Mouse (Mus musculus) monocyte, adult 2 months (primary cell): ENCODE measurements around the gene Smyd3.

ENCODE experiments used
- DNase-seq, 2 experiments: peaks; one replicate each; pipeline ENCODE4 v3.0.0; 2022; ENCODE audit warnings: low spot score in 2 of 2, low read depth in 1 of 2

The Smyd3 gene

GRCm38 (mm10) chr1:179461019-179461814 is 56.6 kb downstream of the Smyd3 start:
- no peak for DNase-seq

- DNase-seq: no peak
Measured at GRCm38 (mm10) chr1:179458987-179459368, 58.9 kb downstream of the Smyd3 start.

- no peak for DNase-seq
Measured at GRCm38 (mm10) chr1:179458236-179458986, 59.4 kb downstream of the Smyd3 start.

GRCm38 (mm10) chr1:179454600-179454999 is 63.2 kb downstream of the Smyd3 start:
- DNase-seq: no peak

- no peak for DNase-seq
Measured at GRCm38 (mm10) chr1:179451211-179451610, 66.6 kb downstream of the Smyd3 start.

GRCm38 (mm10) chr1:179446845-179447212 is 71.0 kb downstream of the Smyd3 start:
- no peak for DNase-seq

- no peak for DNase-seq
Measured at GRCm38 (mm10) chr1:179446127-179446844, 71.6 kb downstream of the Smyd3 start.

- DNase-seq: no peak
Measured at GRCm38 (mm10) chr1:179443835-179444234, 74.0 kb downstream of the Smyd3 start.

- no peak for DNase-seq
Measured at GRCm38 (mm10) chr1:179443423-179443822, 74.4 kb downstream of the Smyd3 start.

GRCm38 (mm10) chr1:179436596-179436995 is 81.2 kb downstream of the Smyd3 start:
- DNase-seq: no peak

GRCm38 (mm10) chr1:179434443-179435260 is 83.2 kb downstream of the Smyd3 start:
- peak in 1 of 2 experiments; percentile 1 for DNase-seq

- no peak for DNase-seq
Measured at GRCm38 (mm10) chr1:179433828-179434227, 84.0 kb downstream of the Smyd3 start.

GRCm38 (mm10) chr1:179433355-179433754 is 84.5 kb downstream of the Smyd3 start:
- DNase-seq: no peak

GRCm38 (mm10) chr1:179430077-179430476 is 87.8 kb downstream of the Smyd3 start:
- no peak for DNase-seq

- DNase-seq: no peak
Measured at GRCm38 (mm10) chr1:179424879-179425472, 92.9 kb downstream of the Smyd3 start.

GRCm38 (mm10) chr1:179419091-179419490 is 98.8 kb downstream of the Smyd3 start:
- DNase-seq: no peak

GRCm38 (mm10) chr1:179408086-179408485 is 109.8 kb downstream of the Smyd3 start:
- DNase-seq: no peak

GRCm38 (mm10) chr1:179400835-179401234 is 117.0 kb downstream of the Smyd3 start:
- DNase-seq: no peak

GRCm38 (mm10) chr1:179398639-179399038 is 119.2 kb downstream of the Smyd3 start:
- no peak for DNase-seq

GRCm38 (mm10) chr1:179386237-179386975 is 131.4 kb downstream of the Smyd3 start:
- no peak for DNase-seq
